Mouse (Mus musculus): ENCODE measurements around the gene Ltf. TPM values are rescaled to one million over a fixed set of nuclear protein-coding genes. Genes with fewer than 3 reads are reported as not detected.

The Ltf gene
- total and polyA plus RNA-seq, 2 experiments from 2014 or later, result 0.51 to 0.89 TPM

GRCm38 (mm10) chr9:111088886-111089285 lies 69.8 kb downstream of the Ltf start:
- no peak overlapping the region for H3K4me2 ChIP-seq (ENCODE audit: low read depth, low read length)
- H3K4me3 ChIP-seq (ENCODE audit: low read length), result no peak overlapping the region
- 0 out of 2 replicates have a peak, but pooled peaks cover 3% of the 10 kb centered on the region for H3K4me1 ChIP-seq (ENCODE audit: insufficient read depth, low read length)
- 26% methylated on average over 7 of the region's 7 CpGs for WGBS
- H3K9me3 ChIP-seq (ENCODE audit: low read length), result no peaks in the 10 kb centered on the region
- peak; percentile 60 for DNase-seq (ENCODE audit: low spot score)
- ATAC-seq, result no peak
- no peaks in the 10 kb centered on the region for H3K36me3 ChIP-seq (ENCODE audit: insufficient read depth, low read length)
- TF ChIP-seq CTCF (IDR thresholded peaks at IDR 0.05; ENCODE audit: low read depth), result no peak
- H3K27me3 ChIP-seq (ENCODE audit: insufficient read depth, low read length), result no peaks in the 10 kb centered on the region
- no peak overlapping the region for H3K9ac ChIP-seq (replicated peaks; ENCODE audit: low read length)
- no peak overlapping the region for H3K27ac ChIP-seq

Other genes with a start within 250 kb of the Ltf start
- not detected in 2 replicates for gene Prss42, start 221.1 kb upstream of the Ltf start, total RNA-seq (2014; rRNA removed)
- not detected in 2 replicates for gene Prss42, start 221.1 kb upstream of the Ltf start, polyA plus RNA-seq (2015; fragmentation: Nextera tagmentation; extraction: Ambion mirVana)
- gene Prss44, start 205.3 kb upstream of the Ltf start, total RNA-seq (2014; rRNA removed), result 0.10 TPM in 1 of 2 replicates, not detected in the other
- gene Prss44, start 205.3 kb upstream of the Ltf start, polyA plus RNA-seq (2015; fragmentation: Nextera tagmentation; extraction: Ambion mirVana), result not detected in 2 replicates
- not detected in 2 replicates for gene Prss43, start 192.6 kb upstream of the Ltf start, total RNA-seq (2014; rRNA removed)
- 0.21 and 0.32 TPM in 2 replicates for gene Prss43, start 192.6 kb upstream of the Ltf start, polyA plus RNA-seq (2015; fragmentation: Nextera tagmentation; extraction: Ambion mirVana)
- 0.47 TPM in 1 of 2 replicates, not detected in the other for gene Prss45, start 184.7 kb upstream of the Ltf start, total RNA-seq (2014; rRNA removed)
- 0.16 and 0.29 TPM in 2 replicates for gene Prss45, start 184.7 kb upstream of the Ltf start, polyA plus RNA-seq (2015; fragmentation: Nextera tagmentation; extraction: Ambion mirVana)
- gene Prss46, start 174.8 kb upstream of the Ltf start, total RNA-seq (2014; rRNA removed), result not detected in 2 replicates
- gene Prss46, start 174.8 kb upstream of the Ltf start, polyA plus RNA-seq (2015; fragmentation: Nextera tagmentation; extraction: Ambion mirVana), result not detected in 2 replicates
- 1.2 TPM in 2 replicates for gene Prss50, start 161.3 kb upstream of the Ltf start, total RNA-seq (2014; rRNA removed)
- 1.4 and 1.7 TPM in 2 replicates for gene Prss50, start 161.3 kb upstream of the Ltf start, polyA plus RNA-seq (2015; fragmentation: Nextera tagmentation; extraction: Ambion mirVana)
- 10.7 and 16.3 TPM in 2 replicates for gene Als2cl, start 139.4 kb upstream of the Ltf start, total RNA-seq (2014; rRNA removed)
- 2.2 and 2.5 TPM in 2 replicates for gene Als2cl, start 139.4 kb upstream of the Ltf start, polyA plus RNA-seq (2015; fragmentation: Nextera tagmentation; extraction: Ambion mirVana)
- 5.7 and 6.8 TPM in 2 replicates for gene Tmie, start 139.2 kb upstream of the Ltf start, total RNA-seq (2014; rRNA removed)
- 6.2 and 7.1 TPM in 2 replicates for gene Tmie, start 139.2 kb upstream of the Ltf start, polyA plus RNA-seq (2015; fragmentation: Nextera tagmentation; extraction: Ambion mirVana)
- gene Fam240a, start 102.4 kb upstream of the Ltf start, total RNA-seq (2014; rRNA removed), result not detected in 2 replicates
- not detected in 2 replicates for gene Fam240a, start 102.4 kb upstream of the Ltf start, polyA plus RNA-seq (2015; fragmentation: Nextera tagmentation; extraction: Ambion mirVana)
- gene Tdgf1, start 73.1 kb upstream of the Ltf start, total RNA-seq (2014; rRNA removed), result 1.5 TPM in 1 of 2 replicates, not detected in the other
- 0.66 and 0.87 TPM in 2 replicates for gene Tdgf1, start 73.1 kb upstream of the Ltf start, polyA plus RNA-seq (2015; fragmentation: Nextera tagmentation; extraction: Ambion mirVana)
- gene Lrrc2, start 67.7 kb upstream of the Ltf start, total RNA-seq (2014; rRNA removed), result 0.78 and 8.3 TPM in 2 replicates
- gene Lrrc2, start 67.7 kb upstream of the Ltf start, polyA plus RNA-seq (2015; fragmentation: Nextera tagmentation; extraction: Ambion mirVana), result 1.3 and 2.6 TPM in 2 replicates
- gene Rtp3, start 28.7 kb upstream of the Ltf start, total RNA-seq (2014; rRNA removed), result 1.4 TPM in 1 of 2 replicates, not detected in the other
- gene Rtp3, start 28.7 kb upstream of the Ltf start, polyA plus RNA-seq (2015; fragmentation: Nextera tagmentation; extraction: Ambion mirVana), result not detected in 2 replicates
- 0.25 and 1.5 TPM in 2 replicates for gene Ccrl2, start 38.2 kb downstream of the Ltf start, total RNA-seq (2014; rRNA removed)
- 0.91 and 1.2 TPM in 2 replicates for gene Ccrl2, start 38.2 kb downstream of the Ltf start, polyA plus RNA-seq (2015; fragmentation: Nextera tagmentation; extraction: Ambion mirVana)
- gene Lrrfip2, start 98.3 kb downstream of the Ltf start, total RNA-seq (2014; rRNA removed), result 20.8 and 24.9 TPM in 2 replicates
- 38.8 and 40.0 TPM in 2 replicates for gene Lrrfip2, start 98.3 kb downstream of the Ltf start, polyA plus RNA-seq (2015; fragmentation: Nextera tagmentation; extraction: Ambion mirVana)

All from hindbrain, postnatal 0 days (tissue).